In genomic region chr7:28693321-28693966, GRCm38 (mm10) we compare ENCODE assay signal across 8 mouse cellular contexts. TPM values are rescaled to one million over a fixed set of nuclear protein-coding genes. Genes with fewer than 3 reads are reported as not detected.
A peak's percentile ranks its signal among the peaks of the same experiment; 100 is the strongest.
DNase-seq lines count a peak whose midpoint lies in the region; ATAC-seq and TF ChIP-seq lines count a peak whose summit lies in the region.

No protein-coding gene starts in this region.

- H3K9me3 ChIP-seq in megakaryocyte, embryonic 14.5 days, result peaks cover 33% of the 10 kb centered on the region

- peak overlapping the region; percentile 78 for H3K4me3 ChIP-seq in gastrocnemius, adult 2 months
- H3K4me3 ChIP-seq in megakaryocyte, embryonic 14.5 days (replicated peaks), result peak overlapping the region; percentile 85

- peaks cover 18% of the 10 kb centered on the region for H3K4me1 ChIP-seq in megakaryocyte, embryonic 14.5 days

- intact Hi-C loops in gastrocnemius, adult 2 months (cut with DNase I), result no loop called here

- DNase-seq in adrenal gland, adult 18-20 months (ENCODE audit: low spot score in 2 of 2), result peak; percentile 20 to 35
- DNase-seq in cerebellum, postnatal 4 days (ENCODE audit: low spot score in 2 of 2), result peak; percentile 36 to 64
- DNase-seq in gastrocnemius, adult 2 months, result peak; percentile 66
- peak; percentile 83 to 90 for DNase-seq in left cerebral cortex, adult 9 months (ENCODE audit: low spot score in 2 of 2)
- DNase-seq in right cerebral cortex, adult 2 months (ENCODE audit: low spot score in 2 of 2), result peak; percentile 80 to 82
- DNase-seq in urinary bladder, postnatal 14 days (ENCODE audit: low spot score), result peak; percentile 85

- H3K27me3 ChIP-seq in megakaryocyte, embryonic 14.5 days (replicated peaks), result peaks cover 42% of the 10 kb centered on the region

- no peaks in the 10 kb centered on the region for H3K36me3 ChIP-seq in megakaryocyte, embryonic 14.5 days (replicated peaks; ENCODE audit: low read length)

- H3K27ac ChIP-seq in gastrocnemius, adult 2 months, result peak overlapping the region; percentile 72

- no peak for TF ChIP-seq CTCF in gastrocnemius, adult 2 months (IDR thresholded peaks at IDR 0.05)

- ATAC-seq in inflammation-experienced regulatory T-cells, adult 6 months, result peak; percentile 91

RNA-seq across cellular contexts. Expression of gene Fbxo27, which starts 0.8 kb away (rescaled TPM):
- 1 to 10 TPM; 1.8 TPM for total RNA-seq in adrenal gland, adult 18-20 months (2021)
- under 1 TPM; 0.47 to 0.84 TPM for total RNA-seq in gastrocnemius, adult 2 months (2021)
- 1 to 10 TPM in 2 of 3 experiments, under 1 TPM in 1; 0.93 to 4.4 (median 1.3) TPM for polyA plus RNA-seq in inflammation-experienced regulatory T-cells, adult 6 months (2017; shearing (Covaris generic))
- not detected in 2 replicates for polyA plus RNA-seq in megakaryocyte, embryonic 14.5 days (2012; ENCODE audit: insufficient read depth, low replicate concordance)

RNA-seq across cellular contexts. Expression of gene Fbxo17, which starts 23.2 kb away (rescaled TPM):
- 1 to 10 TPM; 2.4 to 2.8 TPM for total RNA-seq in adrenal gland, adult 18-20 months (2021)
- 1 to 10 TPM; 2.5 to 4.9 TPM for total RNA-seq in gastrocnemius, adult 2 months (2021)
- 1 to 10 TPM; 1.4 to 9.9 (median 6.4) TPM for polyA plus RNA-seq in inflammation-experienced regulatory T-cells, adult 6 months (2017; shearing (Covaris generic))
- polyA plus RNA-seq in megakaryocyte, embryonic 14.5 days (2012; ENCODE audit: insufficient read depth, low replicate concordance), result not detected in 2 replicates

RNA-seq across cellular contexts. Expression of gene Mrps12, which starts 48.2 kb away (rescaled TPM):
- total RNA-seq in adrenal gland, adult 18-20 months (2021), result 10 to 100 TPM; 72.4 to 79.4 TPM
- total RNA-seq in gastrocnemius, adult 2 months (2021), result 10 to 100 TPM; 36.0 to 41.0 TPM
- 10 to 100 TPM; 55.8 to 67.1 (median 65.2) TPM for polyA plus RNA-seq in inflammation-experienced regulatory T-cells, adult 6 months (2017; shearing (Covaris generic))
- polyA plus RNA-seq in megakaryocyte, embryonic 14.5 days (2012; ENCODE audit: insufficient read depth, low replicate concordance), result 283 and 464 TPM in 2 replicates

RNA-seq across cellular contexts. Expression of gene Sars2, which starts 48.3 kb away (rescaled TPM):
- total RNA-seq in adrenal gland, adult 18-20 months (2021), result 10 to 100 TPM; 15.6 to 17.2 TPM
- 10 to 100 TPM; 11.7 to 14.7 TPM for total RNA-seq in gastrocnemius, adult 2 months (2021)
- polyA plus RNA-seq in inflammation-experienced regulatory T-cells, adult 6 months (2017; shearing (Covaris generic)), result 10 to 100 TPM in 2 of 3 experiments, 1 to 10 TPM in 1; 9.1 to 13.2 (median 10.8) TPM
- 16.1 and 18.5 TPM in 2 replicates for polyA plus RNA-seq in megakaryocyte, embryonic 14.5 days (2012; ENCODE audit: insufficient read depth, low replicate concordance)

Comparison
In these comparisons a context has a peak if more than half of its experiments do, and no peak if none do; other contexts are left out.
1. Peak in every context shown above with its lines: DNase-seq, ATAC-seq, H3K4me3 ChIP-seq and H3K27ac ChIP-seq.
2. DNase-seq: peak in every context shown above with its lines; median percentile 86 in left cerebral cortex, adult 9 months; 85 in urinary bladder, postnatal 14 days; 81 in right cerebral cortex, adult 2 months; 66 in gastrocnemius, adult 2 months; 50 in cerebellum, postnatal 4 days; 28 in adrenal gland, adult 18-20 months.